8 mouse cellular contexts compared by ENCODE assay signal in the genomic region with DNA sequence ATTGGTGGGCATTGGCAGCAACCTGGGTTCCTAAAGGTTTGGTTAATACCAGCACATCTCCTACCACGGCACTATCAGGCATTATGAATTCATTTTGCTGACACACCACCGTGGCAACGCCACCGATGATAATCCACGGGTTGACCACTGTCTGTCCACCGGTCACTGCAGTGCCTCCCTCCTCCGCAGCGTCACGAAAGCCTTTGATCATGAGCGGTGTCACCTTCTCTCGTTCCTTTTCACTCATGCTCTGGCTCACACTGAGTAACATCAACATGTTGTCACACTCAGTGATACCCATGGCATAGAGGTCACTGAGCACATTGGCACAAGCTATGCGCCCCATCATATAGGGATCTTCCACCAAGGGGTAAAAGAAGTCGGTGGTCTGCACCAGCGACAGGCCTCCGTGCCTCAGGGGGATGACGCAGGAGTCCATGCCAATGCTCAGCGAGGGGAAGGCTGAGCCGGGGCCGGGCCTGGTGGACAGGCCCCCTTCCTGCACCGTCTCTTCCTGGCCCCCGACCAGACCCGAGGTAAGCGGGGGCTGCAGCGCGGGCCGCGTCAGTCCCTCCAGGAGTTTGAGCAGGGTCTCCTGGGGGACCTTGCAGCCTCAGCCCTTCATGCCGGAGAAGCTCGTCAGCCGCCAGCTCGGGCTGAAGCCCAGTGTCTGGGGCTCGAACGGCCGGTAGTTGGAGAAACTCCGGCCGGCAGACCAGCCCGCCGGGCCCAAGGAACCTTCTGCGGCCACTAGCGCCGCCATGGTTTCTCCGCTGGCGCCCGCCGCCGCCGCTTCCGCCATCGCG. TPM values are rescaled to one million over a fixed set of nuclear protein-coding genes. Genes with fewer than 3 reads are reported as not detected.
DNase-seq lines count a peak whose midpoint lies in the region; ATAC-seq and TF ChIP-seq lines count a peak whose summit lies in the region.

No protein-coding gene starts in this region.

- intact Hi-C loops in left cerebral cortex, adult 2 months (cut with DNase I) = loop anchor here (5.0 kb wide), 1 partner anchor 74 kb away; the partner anchor contains the start of gene Zfp768

- peak overlapping the region; percentile 72 for H3K9ac ChIP-seq in liver, embryonic 14.5 days (replicated peaks)
- H3K9ac ChIP-seq in neural tube, embryonic 15.5 days (replicated peaks) = peak overlapping the region; percentile 85

- peaks cover 47% of the 10 kb centered on the region for H3K36me3 ChIP-seq in embryonic facial prominence, embryonic 10.5 days (replicated peaks)
- H3K36me3 ChIP-seq in liver, embryonic 14.5 days (replicated peaks; ENCODE audit: control insufficient read depth, insufficient read depth, low read depth) = peaks cover 8% of the 10 kb centered on the region
- peaks cover 27% of the 10 kb centered on the region for H3K36me3 ChIP-seq in neural tube, embryonic 15.5 days

- H3K27me3 ChIP-seq in Patski = no peaks in the 10 kb centered on the region
- no peaks in the 10 kb centered on the region for H3K27me3 ChIP-seq in embryonic facial prominence, embryonic 10.5 days (replicated peaks; ENCODE audit: low read depth, poor library complexity, severe bottlenecking)
- no peaks in the 10 kb centered on the region for H3K27me3 ChIP-seq in liver, embryonic 14.5 days (ENCODE audit: control insufficient read depth, insufficient read depth, low read length)
- H3K27me3 ChIP-seq in neural tube, embryonic 15.5 days (replicated peaks) = no peaks in the 10 kb centered on the region

- TF ChIP-seq EP300 in liver, embryonic 14.5 days (IDR thresholded peaks at IDR 0.05; ENCODE audit: low read depth) = no peak

- H3K4me3 ChIP-seq in left cerebral cortex, adult 2 months = peak overlapping the region; percentile 62
- peak overlapping the region; percentile 95 for H3K4me3 ChIP-seq in embryonic facial prominence, embryonic 10.5 days
- peak overlapping the region; percentile 73 to 90 for H3K4me3 ChIP-seq in liver, embryonic 14.5 days (ENCODE audit: insufficient read depth in 1 of 2, low read depth in 2 of 2, low read length in 2 of 2)
- peak overlapping the region; percentile 74 for H3K4me3 ChIP-seq in neural tube, embryonic 15.5 days (replicated peaks)

- H3K4me1 ChIP-seq in embryonic facial prominence, embryonic 10.5 days = peaks cover 20% of the 10 kb centered on the region
- H3K4me1 ChIP-seq in liver, embryonic 14.5 days (replicated peaks; ENCODE audit: control insufficient read depth in 2 of 2, insufficient read depth in 2 of 2, low read length in 1 of 2) = peaks cover 6 to 29% of the 10 kb centered on the region in 2 experiments
- peaks cover 28% of the 10 kb centered on the region for H3K4me1 ChIP-seq in neural tube, embryonic 15.5 days

- POLR2A ChIA-PET in Patski (lab: Charles Lee) = no interaction called here

- TF ChIP-seq CTCF in left cerebral cortex, adult 2 months (IDR thresholded peaks at IDR 0.05) = no peak; the same call in 1 of the 2 replicates
- TF ChIP-seq CTCF in Patski (IDR thresholded peaks at IDR 0.05) = no peak
- 0 out of 2 replicates have a peak, but pooled peaks have one; percentile 2 for TF ChIP-seq CTCF in liver, embryonic 14.5 days (IDR thresholded peaks at IDR 0.05; ENCODE audit: low read depth)

- peak overlapping the region; percentile 96 for H3K27ac ChIP-seq in left cerebral cortex, adult 2 months
- peak overlapping the region; percentile 93 for H3K27ac ChIP-seq in embryonic facial prominence, embryonic 10.5 days (replicated peaks)
- peak overlapping the region; percentile 35 for H3K27ac ChIP-seq in liver, embryonic 14.5 days
- peak overlapping the region; percentile 88 for H3K27ac ChIP-seq in neural tube, embryonic 15.5 days (replicated peaks)

- in situ Hi-C loops in Patski (cut with MboI; ENCODE audit: low pct_unique_long_range_greater_than_20kb) = no loop called here

- CTCF ChIA-PET in Patski (lab: Charles Lee) = no interaction called here

- peak overlapping the region; percentile 93 for H3K4me2 ChIP-seq in liver, embryonic 14.5 days (ENCODE audit: low read depth)
- peak overlapping the region; percentile 84 for H3K4me2 ChIP-seq in neural tube, embryonic 15.5 days

- H3K9me3 ChIP-seq in embryonic facial prominence, embryonic 10.5 days = peaks cover 13% of the 10 kb centered on the region; the same call in 1 of the 2 replicates
- H3K9me3 ChIP-seq in liver, embryonic 14.5 days (ENCODE audit: control insufficient read depth, low read length) = no peaks in the 10 kb centered on the region
- H3K9me3 ChIP-seq in neural tube, embryonic 15.5 days (replicated peaks) = 0 out of 2 replicates have a peak, but pooled peaks cover 6% of the 10 kb centered on the region

- no peak for DNase-seq in left cerebral cortex, adult 2 months (ENCODE audit: extremely low spot score in 1 of 2, low spot score in 2 of 2)
- DNase-seq in left cerebral cortex, adult 8-10 months (ENCODE audit: low spot score in 2 of 2) = no peak
- DNase-seq in Patski (ENCODE audit: low read depth, low spot score) = no peak
- DNase-seq in embryonic facial prominence, embryonic 10.5 days (ENCODE audit: low spot score) = no peak
- peak; percentile 63 for DNase-seq in heart, postnatal 4 days
- no peak for DNase-seq in liver, embryonic 14.5 days (ENCODE audit: low read depth in 3 of 3, low spot score in 3 of 3)
- no peak for DNase-seq in left cerebral cortex, adult 11 months (ENCODE audit: low spot score)

- 19% methylated on average over 50 of the region's 50 CpGs for WGBS in embryonic facial prominence, embryonic 10.5 days
- 10% methylated on average over 50 of the region's 50 CpGs for WGBS in liver, embryonic 14.5 days (ENCODE audit: insufficient replicate concordance)
- WGBS in neural tube, embryonic 15.5 days = 15% methylated on average over 50 of the region's 50 CpGs

- ATAC-seq in Patski = peak; percentile 37
- peak; percentile 46 for ATAC-seq in liver, embryonic 14.5 days (ENCODE audit: insufficient read depth)
- ATAC-seq in neural tube, embryonic 15.5 days (ENCODE audit: low FRiP score) = peak; percentile 71

RNA-seq across cellular contexts. Expression of gene Sephs2, which starts 0.5 kb away (rescaled TPM):
- 10 to 100 TPM; 33.0 to 39.8 TPM for total RNA-seq in left cerebral cortex, adult 2 months (2021)
- 10 to 100 TPM; 36.1 to 40.8 (median 38.1) TPM for total RNA-seq in left cerebral cortex, adult 8-10 months (2022)
- 89.8 TPM for polyA plus RNA-seq in Patski (2021)
- 82.5 and 86.4 TPM in 2 replicates for polyA plus RNA-seq in embryonic facial prominence, embryonic 10.5 days (2016; fragmentation: Nextera tagmentation; extraction: Ambion mirVana)
- 10 to 100 TPM; 44.2 to 45.7 TPM for total RNA-seq in heart, postnatal 4 days (2021)
- 35.0 and 44.9 TPM in 2 replicates for polyA plus RNA-seq in liver, embryonic 14.5 days (2012; rRNA removed)
- polyA plus RNA-seq in liver, embryonic 14.5 days (2014; fragmentation: Nextera tagmentation; extraction: Ambion mirVana) = 143 and 155 TPM in 2 replicates
- polyA plus RNA-seq in neural tube, embryonic 15.5 days (2015; fragmentation: Nextera tagmentation; extraction: Ambion mirVana) = 67.5 and 73.1 TPM in 2 replicates

RNA-seq across cellular contexts. Expression of gene Dctpp1, which starts 12.8 kb away (rescaled TPM):
- total RNA-seq in left cerebral cortex, adult 2 months (2021) = 10 to 100 TPM; 24.1 to 25.9 TPM
- 10 to 100 TPM; 24.3 to 28.3 (median 26.0) TPM for total RNA-seq in left cerebral cortex, adult 8-10 months (2022)
- 30.0 TPM for polyA plus RNA-seq in Patski (2021)
- 363 and 380 TPM in 2 replicates for polyA plus RNA-seq in embryonic facial prominence, embryonic 10.5 days (2016; fragmentation: Nextera tagmentation; extraction: Ambion mirVana)
- total RNA-seq in heart, postnatal 4 days (2021) = 10 to 100 TPM; 62.0 to 64.5 TPM
- polyA plus RNA-seq in liver, embryonic 14.5 days (2012; rRNA removed) = 62.2 and 82.9 TPM in 2 replicates
- polyA plus RNA-seq in liver, embryonic 14.5 days (2014; fragmentation: Nextera tagmentation; extraction: Ambion mirVana) = 104 and 117 TPM in 2 replicates
- polyA plus RNA-seq in neural tube, embryonic 15.5 days (2015; fragmentation: Nextera tagmentation; extraction: Ambion mirVana) = 128 and 136 TPM in 2 replicates

RNA-seq across cellular contexts. Expression of gene Itgal, which starts 22.7 kb away (rescaled TPM):
- total RNA-seq in left cerebral cortex, adult 2 months (2021) = under 1 TPM; 0.37 to 0.59 TPM
- under 1 TPM; 0.44 to 0.91 (median 0.83) TPM for total RNA-seq in left cerebral cortex, adult 8-10 months (2022)
- 0.30 TPM for polyA plus RNA-seq in Patski (2021)
- 0.73 and 0.82 TPM in 2 replicates for polyA plus RNA-seq in embryonic facial prominence, embryonic 10.5 days (2016; fragmentation: Nextera tagmentation; extraction: Ambion mirVana)
- 1 to 10 TPM; 2.3 TPM for total RNA-seq in heart, postnatal 4 days (2021)
- 6.4 and 6.7 TPM in 2 replicates for polyA plus RNA-seq in liver, embryonic 14.5 days (2012; rRNA removed)
- 4.0 and 4.8 TPM in 2 replicates for polyA plus RNA-seq in liver, embryonic 14.5 days (2014; fragmentation: Nextera tagmentation; extraction: Ambion mirVana)
- 0.18 and 5.4 TPM in 2 replicates for polyA plus RNA-seq in neural tube, embryonic 15.5 days (2015; fragmentation: Nextera tagmentation; extraction: Ambion mirVana)

RNA-seq across cellular contexts. Expression of gene Zfp771, which starts 29.2 kb away (rescaled TPM):
- total RNA-seq in left cerebral cortex, adult 2 months (2021) = 10 to 100 TPM; 58.8 to 68.6 TPM
- total RNA-seq in left cerebral cortex, adult 8-10 months (2022) = 10 to 100 TPM; 49.5 to 55.5 (median 53.6) TPM
- 45.1 TPM for polyA plus RNA-seq in Patski (2021)
- 65.1 and 69.1 TPM in 2 replicates for polyA plus RNA-seq in embryonic facial prominence, embryonic 10.5 days (2016; fragmentation: Nextera tagmentation; extraction: Ambion mirVana)
- total RNA-seq in heart, postnatal 4 days (2021) = 10 to 100 TPM; 11.6 to 14.2 TPM
- polyA plus RNA-seq in liver, embryonic 14.5 days (2012; rRNA removed) = 19.6 and 21.6 TPM in 2 replicates
- 11.0 TPM in 2 replicates for polyA plus RNA-seq in liver, embryonic 14.5 days (2014; fragmentation: Nextera tagmentation; extraction: Ambion mirVana)
- 72.3 and 83.5 TPM in 2 replicates for polyA plus RNA-seq in neural tube, embryonic 15.5 days (2015; fragmentation: Nextera tagmentation; extraction: Ambion mirVana)

RNA-seq across cellular contexts. Expression of gene Sept1, which starts 40.4 kb away (rescaled TPM):
- total RNA-seq in left cerebral cortex, adult 2 months (2021) = 1 to 10 TPM; 3.5 to 6.4 TPM
- total RNA-seq in left cerebral cortex, adult 8-10 months (2022) = 1 to 10 TPM; 3.1 to 7.1 (median 5.4) TPM
- 2.1 TPM for polyA plus RNA-seq in Patski (2021)
- 27.3 and 30.0 TPM in 2 replicates for polyA plus RNA-seq in embryonic facial prominence, embryonic 10.5 days (2016; fragmentation: Nextera tagmentation; extraction: Ambion mirVana)
- 10 to 100 TPM; 11.2 to 12.1 TPM for total RNA-seq in heart, postnatal 4 days (2021)
- 10.3 and 16.1 TPM in 2 replicates for polyA plus RNA-seq in liver, embryonic 14.5 days (2012; rRNA removed)
- polyA plus RNA-seq in liver, embryonic 14.5 days (2014; fragmentation: Nextera tagmentation; extraction: Ambion mirVana) = 7.0 TPM in 2 replicates
- 15.8 and 40.6 TPM in 2 replicates for polyA plus RNA-seq in neural tube, embryonic 15.5 days (2015; fragmentation: Nextera tagmentation; extraction: Ambion mirVana)

Comparison
In these comparisons a context has a peak if more than half of its experiments do, and no peak if none do; other contexts are left out.
1. H3K27ac ChIP-seq: peak in every context shown above with its lines; median percentile 96 in left cerebral cortex, adult 2 months; 93 in embryonic facial prominence, embryonic 10.5 days; 88 in neural tube, embryonic 15.5 days; 35 in liver, embryonic 14.5 days.